Mouse (Mus musculus) kidney, adult 2 months (tissue): ENCODE data around the gene Vasn.

Source experiments
- CTCF ChIP-seq: fragments of 200-500 bp; conservative IDR thresholded peaks from 2 replicates; pipeline ENCODE4 v1.5.1; 2011; ENCODE audit warnings: low read depth, mild to moderate bottlenecking, control low read depth, low read length, moderate library complexity, mixed read lengths; ENCODE audit not compliant: insufficient read depth, insufficient read length
- POLR2A ChIP-seq: fragments of 200-500 bp; IDR thresholded peaks from one replicate; pipeline ENCODE4 v1.6.1; 2011; ENCODE audit warnings: low read depth, low read length, control low read depth

DNA sequence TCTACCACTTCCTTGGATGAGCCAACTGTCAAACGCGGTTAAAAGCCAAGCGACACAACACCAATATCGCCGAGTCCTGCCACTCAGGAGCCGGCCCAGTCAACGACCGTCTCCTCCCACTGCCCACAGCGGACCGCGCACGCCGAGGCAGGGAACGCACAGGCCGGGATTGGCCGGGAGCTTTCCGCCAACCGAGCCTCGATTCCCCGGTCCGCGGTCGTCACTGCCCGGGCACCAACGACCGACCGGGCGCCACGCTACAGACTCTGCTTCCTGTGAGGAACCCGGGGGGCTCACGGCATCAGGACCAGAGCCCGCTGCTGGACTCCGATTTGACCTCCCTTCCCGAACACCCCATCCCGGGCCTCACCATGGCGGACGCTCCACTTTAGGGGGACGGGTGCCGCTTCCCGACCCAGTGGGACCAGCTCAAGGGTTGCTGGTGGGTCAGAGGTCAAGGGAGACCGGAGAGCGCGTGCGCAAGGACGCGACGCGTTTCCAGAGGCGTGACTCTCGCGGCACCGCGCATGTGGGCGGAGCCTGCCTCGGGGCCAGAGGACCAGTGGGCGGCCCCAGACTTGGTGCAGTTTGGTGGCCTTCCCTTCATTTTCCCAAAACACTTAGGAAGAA lies 15.1 kb upstream of the Vasn start, which contains the start of gene Pam16:
- TF ChIP-seq POLR2A, result no peak
- no peak for TF ChIP-seq CTCF
